Mouse (Mus musculus) adrenal gland, adult 2 months (tissue): ENCODE data around the gene Krtap3-3. TPM values are rescaled to one million over a fixed set of nuclear protein-coding genes. Genes with fewer than 3 reads are reported as not detected.
A peak's percentile ranks its signal among the peaks of the same experiment; 100 is the strongest.
"Not testable (repeated sequence)": the region's sequence is repeated elsewhere in the genome, so short reads cannot be mapped to it uniquely, and the experiment has no call there.

Source experiments
- DNase-seq: peaks from one replicate; pipeline ENCODE4 v3.0.0; 2021
- long read RNA-seq: library from polyadenylated mRNA; stranded (forward); transcript quantifications from one replicate; pipeline ENCODE4 v2.0.0, GENCODE M21; 2021
- polyA plus RNA-seq: library from polyadenylated mRNA; depleted of rRNA; stranded (reverse); fragments of >200 nt; gene quantifications from 2 replicates; pipeline ENCODE4 v1.2.3, GENCODE M21; 2012; rRNA removed
- total RNA-seq, 2 experiments: library from RNA; stranded (reverse); gene quantifications; 2 replicates each; pipeline ENCODE4 v1.2.3; 2021

Krtap3-3 gene
- not detected for total RNA-seq
- polyA plus RNA-seq, result not detected in 2 replicates
- long read RNA-seq, result 0 reads

DNA sequence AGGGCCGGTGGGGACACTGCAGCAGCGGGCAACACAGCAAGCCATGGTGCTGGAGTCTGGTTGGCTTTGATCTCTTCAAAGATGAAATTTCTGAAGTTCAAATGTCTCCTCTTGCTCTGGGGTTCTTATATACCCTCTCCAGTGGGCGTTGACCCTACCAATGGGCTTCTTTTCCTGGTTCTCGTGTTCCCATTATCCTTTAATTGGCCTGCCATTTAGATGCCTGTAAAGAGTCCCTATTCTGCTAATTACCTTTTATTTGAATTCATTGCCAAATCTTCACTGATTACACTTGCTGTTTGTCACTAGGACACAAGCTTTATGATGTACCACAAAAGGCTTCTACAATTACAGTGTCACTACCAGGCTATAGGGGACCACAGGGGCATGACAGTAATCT, at the start of gene Krtap3-3:
TSS of gene Krtap3-3 (minus strand) at position 101 of the 400 bp plus-strand sequence.
- no peak for DNase-seq

GRCm38 (mm10) chr11:99597742-99598141, 47.1 kb upstream of the Krtap3-3 start, which contains the start of gene Krtap9-3:
TSS of gene Krtap9-3 (minus strand) at chr11:99598105.
- not testable (repeated sequence) for DNase-seq

GRCm38 (mm10) chr11:99590981-99591380, 40.3 kb upstream of the Krtap3-3 start, which contains the start of gene Krtap1-3:
TSS of gene Krtap1-3 (minus strand) at chr11:99591339.
- no peak for DNase-seq

DNA sequence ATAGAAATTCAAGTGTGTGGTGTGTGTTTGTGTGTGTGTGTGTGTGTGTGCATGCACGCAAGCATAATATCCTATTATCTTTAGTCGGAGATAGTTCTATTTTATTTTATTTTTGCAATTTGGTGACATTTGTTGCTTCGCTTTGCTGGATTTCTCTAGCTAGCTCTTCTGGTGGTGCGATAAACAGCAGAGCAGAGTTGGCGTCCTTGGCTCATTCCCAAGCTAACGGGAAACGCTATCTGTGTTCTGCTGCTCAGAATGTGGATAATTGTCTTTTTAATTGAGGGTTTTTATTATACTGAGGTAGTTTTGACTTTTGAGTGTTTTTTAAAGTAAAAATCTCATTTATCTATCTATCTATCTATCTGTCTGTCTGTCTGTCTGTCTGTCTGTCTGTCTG, 34.4 kb upstream of the Krtap3-3 start:
- no peak for DNase-seq

GRCm38 (mm10) chr11:99583245-99583704, 32.6 kb upstream of the Krtap3-3 start, which contains the start of gene Krtap1-4:
TSS of gene Krtap1-4 (minus strand) at chr11:99583654.
- DNase-seq, result no peak

- no peak for DNase-seq
Observed at GRCm38 (mm10) chr11:99581564-99581963, 30.9 kb upstream of the Krtap3-3 start.

DNA sequence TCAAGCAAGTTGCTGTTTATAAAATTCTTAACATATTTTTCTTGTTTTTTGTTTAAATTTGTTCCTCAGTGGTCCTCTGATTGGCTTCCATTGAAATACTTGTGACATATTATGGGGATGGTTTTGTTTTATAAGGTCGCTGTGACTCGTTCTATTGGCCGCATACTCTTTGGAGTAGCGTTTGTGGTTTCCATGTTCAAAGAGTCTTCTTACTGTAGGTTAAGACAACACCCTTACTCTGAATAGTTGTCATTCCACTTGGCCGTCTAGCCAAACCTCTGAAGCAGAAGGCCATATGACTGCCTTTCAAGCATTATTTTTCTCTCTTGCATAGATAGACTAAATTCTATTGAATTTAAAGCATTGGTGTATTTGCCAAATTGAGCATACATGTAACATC, 30.4 kb upstream of the Krtap3-3 start:
- DNase-seq, result no peak

- no peak for DNase-seq
Observed at GRCm38 (mm10) chr11:99580636-99581035, 30.0 kb upstream of the Krtap3-3 start, which contains the start of gene Krtap1-5. TSS of gene Krtap1-5 (minus strand) at chr11:99581016.

DNA sequence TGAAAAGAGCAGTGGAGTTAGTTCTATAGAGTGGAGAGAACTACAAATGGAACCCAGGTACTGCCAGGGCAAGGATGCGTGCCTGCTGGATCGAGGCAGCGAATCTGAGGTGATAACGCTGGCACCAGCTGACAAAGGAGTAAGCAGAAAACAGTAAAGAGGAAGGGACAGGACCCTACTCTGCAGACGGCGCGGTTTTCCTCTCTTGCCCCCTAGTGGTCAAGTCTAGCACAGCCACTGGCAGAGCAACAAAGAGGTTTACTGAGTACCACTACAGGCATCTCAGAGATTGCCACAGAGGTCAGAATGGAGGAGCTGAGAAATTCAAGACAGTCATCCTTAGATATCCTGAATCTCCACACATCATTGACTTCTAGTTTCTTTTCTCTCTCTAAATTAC, 23.4 kb upstream of the Krtap3-3 start:
- peak; percentile 71 for DNase-seq

DNA sequence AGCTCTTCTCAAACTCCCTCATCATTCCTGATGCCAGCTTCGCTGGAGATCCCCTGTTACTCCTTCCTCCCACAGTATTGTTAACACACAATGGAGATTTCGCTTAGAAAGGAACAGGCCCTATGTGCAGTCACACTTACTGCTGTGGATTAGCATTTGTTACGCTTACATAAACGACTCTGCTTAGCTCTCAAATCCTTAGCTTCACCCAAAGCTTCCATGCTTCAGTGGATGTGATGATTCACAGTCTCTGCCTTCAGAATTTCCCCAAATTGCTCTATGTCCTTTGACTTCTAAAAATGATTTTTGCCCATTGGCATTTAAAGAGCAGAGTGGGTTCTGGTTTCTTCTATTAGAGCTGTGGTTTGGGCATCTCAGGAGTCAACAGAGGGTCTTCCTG, 22.5 kb upstream of the Krtap3-3 start:
- no peak for DNase-seq

GRCm38 (mm10) chr11:99566530-99566929, 15.9 kb upstream of the Krtap3-3 start, which contains the start of gene Krtap3-1:
TSS of gene Krtap3-1 (minus strand) at chr11:99566630.
- no peak for DNase-seq

DNA sequence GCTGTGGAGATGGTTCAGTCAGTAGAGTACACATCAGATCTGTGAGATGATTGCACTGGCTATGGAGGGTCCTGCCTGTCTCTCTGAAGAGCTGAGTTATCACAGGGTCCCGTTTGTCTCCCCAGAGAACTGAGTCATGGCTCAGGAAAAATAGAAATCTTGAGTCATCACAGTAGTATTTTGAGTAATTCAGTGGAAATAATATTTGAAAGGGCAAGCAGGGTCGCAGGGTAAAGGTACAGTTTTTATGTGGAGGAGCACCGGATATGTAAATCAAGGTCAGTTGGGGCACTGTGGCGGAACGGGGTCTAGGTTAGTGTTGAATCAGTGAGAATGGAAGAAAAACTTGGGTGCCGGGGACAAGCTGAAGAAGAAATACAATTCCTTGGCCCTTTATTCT, 11.9 kb upstream of the Krtap3-3 start:
- no peak for DNase-seq

DNA sequence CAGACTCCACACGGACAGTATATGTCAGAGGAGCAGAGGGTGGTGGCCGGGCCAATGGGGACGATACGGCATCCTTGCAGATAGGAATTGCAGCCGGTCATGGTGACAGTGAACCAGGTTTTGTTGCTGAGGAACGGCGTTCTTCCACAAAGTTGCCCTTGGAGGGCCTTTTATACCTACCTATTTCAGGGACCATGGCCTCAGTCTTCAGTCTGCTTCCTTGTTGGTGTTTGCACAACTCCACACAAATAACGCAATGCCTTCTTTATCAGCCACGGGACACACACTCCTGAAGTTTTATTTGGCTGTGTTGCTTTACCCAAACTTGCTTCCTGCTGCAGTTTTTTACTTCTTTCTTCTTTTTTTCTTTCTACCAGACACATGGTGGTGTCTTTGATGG, 8.7 kb upstream of the Krtap3-3 start, which contains the start of gene Gm11939:
TSS of gene Gm11939 (minus strand) at position 101 of the 400 bp plus-strand sequence.
- no peak for DNase-seq

DNA sequence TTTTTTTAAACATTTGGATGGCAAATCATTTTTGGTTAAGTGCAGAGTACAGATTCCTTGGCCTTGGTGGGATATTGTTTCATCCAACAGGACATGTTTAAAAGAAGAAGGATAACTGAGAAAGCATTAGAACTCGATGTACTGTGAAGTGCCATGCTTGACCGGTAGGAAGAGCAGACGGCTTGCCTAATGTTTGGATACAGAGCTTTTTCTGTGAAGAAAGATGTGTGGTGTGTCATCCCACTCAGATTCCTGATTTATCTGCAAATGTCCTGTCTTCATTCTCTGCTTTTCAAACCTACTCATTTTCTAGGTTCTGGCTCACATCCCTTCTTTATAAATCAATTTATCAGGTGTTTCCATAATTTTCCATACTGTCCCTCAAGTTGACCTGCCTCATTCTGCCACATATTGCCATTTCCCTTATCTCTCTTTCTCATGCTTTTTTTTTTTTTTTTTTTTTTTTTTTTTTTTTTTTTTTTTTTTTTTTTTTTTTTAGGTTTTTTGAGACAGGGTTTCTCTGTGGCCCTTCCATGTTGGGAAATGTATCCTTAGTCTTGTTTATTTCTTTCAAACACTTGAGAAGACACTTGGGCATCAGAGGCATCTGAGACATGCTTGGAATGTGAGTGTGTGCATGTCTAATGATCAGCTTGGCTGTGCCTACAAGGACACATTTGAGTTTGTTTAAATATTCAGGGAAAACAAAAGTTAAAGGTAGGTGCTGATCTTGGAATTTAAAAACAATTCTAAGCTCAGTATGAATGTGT, 7.5 kb upstream of the Krtap3-3 start:
- no peak for DNase-seq

GRCm38 (mm10) chr11:99556753-99557152, 6.1 kb upstream of the Krtap3-3 start, which contains the start of gene Krtap3-2:
TSS of gene Krtap3-2 (minus strand) at chr11:99556853.
- no peak for DNase-seq

DNA sequence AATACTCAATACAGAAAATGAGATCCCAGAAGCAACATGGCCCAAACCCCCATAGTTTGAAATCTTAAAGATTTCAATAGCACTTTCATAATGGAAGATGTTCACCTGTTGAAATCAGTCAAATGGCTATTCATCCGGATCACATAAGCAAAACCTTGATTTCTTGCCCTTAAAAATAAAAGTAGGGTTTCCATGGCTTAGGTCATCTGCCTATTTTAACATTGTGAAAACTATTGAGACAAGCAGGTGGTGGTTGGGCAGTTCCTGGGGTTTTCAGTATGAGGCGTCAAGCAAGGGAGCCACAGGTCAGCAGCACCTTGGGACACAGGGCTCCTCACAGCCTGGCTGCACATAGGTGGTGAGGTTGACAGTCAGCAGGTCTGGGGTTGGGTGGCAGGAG, 5.5 kb upstream of the Krtap3-3 start:
- no peak for DNase-seq

DNA sequence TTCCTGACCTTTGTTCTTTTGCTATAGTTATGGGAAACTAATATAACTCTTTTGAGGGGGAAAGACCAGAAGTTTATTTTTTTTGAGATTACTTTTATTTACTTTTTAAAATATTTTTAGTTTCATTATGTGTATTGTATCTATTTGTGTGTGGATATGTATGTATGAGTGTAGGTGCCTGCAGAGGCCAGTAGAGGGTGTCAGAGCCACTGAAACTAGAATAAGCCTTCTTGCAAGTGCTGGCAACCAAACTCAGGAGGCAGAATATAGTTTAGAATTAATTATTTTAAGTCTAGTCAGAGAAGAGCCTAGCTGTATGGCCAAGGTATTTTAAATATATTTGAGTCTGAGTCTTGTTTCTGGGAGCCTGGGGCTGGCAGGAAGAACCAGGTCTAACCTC, 2.8 kb downstream of the Krtap3-3 start:
- no peak for DNase-seq

GRCm38 (mm10) chr11:99539721-99540120, 10.9 kb downstream of the Krtap3-3 start:
- peak; percentile 9 for DNase-seq

GRCm38 (mm10) chr11:99521288-99521860, 29.3 kb downstream of the Krtap3-3 start, which contains the start of gene Krt39:
TSS of gene Krt39 (minus strand) at chr11:99521338.
- DNase-seq, result no peak

GRCm38 (mm10) chr11:99514098-99514497, 36.6 kb downstream of the Krtap3-3 start:
- no peak for DNase-seq
